Mouse (Mus musculus) liver, postnatal 0 days (tissue): ENCODE results near the gene Spc24. TPM values are rescaled to one million over a fixed set of nuclear protein-coding genes. Genes with fewer than 3 reads are reported as not detected.
"Not testable (repeated sequence)": the region's sequence is repeated elsewhere in the genome, so short reads cannot be mapped to it uniquely, and the experiment has no call there.

ENCODE experiments used
- ATAC-seq: fragments of 200-750 bp; cut with Nextera tagmentation; 2 replicates; pipeline ENCODE4 v1.8.0; 2017; ENCODE audit warnings: mild to moderate bottlenecking, moderate library complexity
- DNase-seq: peaks from one replicate; pipeline ENCODE4 v3.0.0-alpha.2; 2016
- H3K27ac ChIP-seq: fragments of 300-500 bp; sonication (generic); 2 replicates; pipeline ENCODE4 v1.5.1; 2014; ENCODE audit warnings: antibody characterized with exemption, moderate library complexity, mild to moderate bottlenecking, low read depth
- H3K27me3 ChIP-seq: fragments of 300-500 bp; sonication (generic); 2 replicates; pipeline ENCODE4 v1.6.1; 2014; ENCODE audit warnings: low read length, control low read depth, mixed read lengths; ENCODE audit not compliant: insufficient read depth
- H3K36me3 ChIP-seq: fragments of 300-500 bp; sonication (generic); replicated peaks from 2 replicates; pipeline ENCODE4 v1.6.1; 2014; ENCODE audit warnings: mild to moderate bottlenecking, control low read depth, low read length, moderate library complexity, mixed read lengths; ENCODE audit not compliant: insufficient read depth
- H3K4me1 ChIP-seq: fragments of 300-500 bp; sonication (generic); 2 replicates; pipeline ENCODE4 v1.6.1; 2014; ENCODE audit warnings: antibody characterized with exemption, mild to moderate bottlenecking, control low read depth; ENCODE audit not compliant: insufficient read depth
- H3K4me2 ChIP-seq: fragments of 300-500 bp; sonication (generic); 2 replicates; pipeline ENCODE4 v1.6.1; 2014; ENCODE audit warnings: low read depth, mild to moderate bottlenecking, low read length, moderate library complexity, mixed read lengths
- H3K4me3 ChIP-seq: fragments of 300-500 bp; sonication (generic); 2 replicates; pipeline ENCODE4 v1.5.1; 2014; ENCODE audit warnings: low read depth, low read length
- H3K9ac ChIP-seq: fragments of 300-500 bp; sonication (generic); replicated peaks from 2 replicates; pipeline ENCODE4 v1.6.1; 2014; ENCODE audit warnings: mild to moderate bottlenecking, moderate library complexity
- H3K9me3 ChIP-seq: fragments of 300-500 bp; sonication (generic); 2 replicates; pipeline ENCODE4 v1.6.1; 2016; ENCODE audit warnings: mild to moderate bottlenecking, control low read depth, low read length, mixed read lengths
- CTCF ChIP-seq: sonication (generic); IDR thresholded peaks from 2 replicates; pipeline ENCODE4 v1.5.1; 2016; ENCODE audit warnings: antibody characterized with exemption, low read depth
- EP300 ChIP-seq: IDR thresholded peaks from 2 replicates; pipeline ENCODE4 v1.6.1; 2016; ENCODE audit warnings: antibody characterized with exemption, low read depth, mild to moderate bottlenecking
- WGBS: fragments of 180-500 bp; shearing (Covaris S2); extraction: QIAGEN DNeasy Blood & Tissue Kit; methylation state at CpG from one replicate; pipeline ENCODE4 v1.1.7; 2014; ENCODE audit not compliant: insufficient replicate concordance; 5-methylcytosine and 5-hydroxymethylcytosine counted together
- polyA plus RNA-seq: library from polyadenylated mRNA; unstranded; fragments of >200 nt; fragmentation: Nextera tagmentation; extraction: Ambion mirVana; gene quantifications from 2 replicates; pipeline ENCODE4 v1.2.1, GENCODE M21; 2015

Gene Spc24
- polyA plus RNA-seq, 1 experiment from 2014 or later: 38.4 TPM

GRCm38 (mm10) chr9:21795579-21795978 lies 35.5 kb upstream of the Spc24 start:
- Histone ChIP-seq H3K9me3 (no peaks in the 10 kb centered on the region), H3K4me1 (peaks cover 23% of the 10 kb centered on the region; the same call in 1 of the 2 replicates), H3K4me3 (no peak overlapping the region), H3K27ac (no peak overlapping the region), H3K4me2 (no peak overlapping the region), H3K9ac (no peak overlapping the region; the same call in 1 of the 2 replicates), H3K36me3 (0 out of 2 replicates have a peak, but pooled peaks cover 6% of the 10 kb centered on the region), H3K27me3 (no peaks in the 10 kb centered on the region)
- 81% methylated on average over 5 of the region's 5 CpGs for WGBS
- ATAC-seq: no peak
- TF ChIP-seq CTCF (no peak), EP300 (no peak)
- DNase-seq: no peak

- H3K4me2 ChIP-seq: no peak overlapping the region
- no peak overlapping the region for H3K9ac ChIP-seq
- H3K4me3 ChIP-seq: no peak overlapping the region
- TF ChIP-seq EP300: no peak
- no peak for TF ChIP-seq CTCF
- ATAC-seq: no peak
- no peaks in the 10 kb centered on the region for H3K9me3 ChIP-seq
- WGBS: 98% methylated on average over 25 of the region's 25 CpGs
- DNase-seq: no peak
- H3K36me3 ChIP-seq: 0 out of 2 replicates have a peak, but pooled peaks cover 6% of the 10 kb centered on the region
- H3K27me3 ChIP-seq: no peaks in the 10 kb centered on the region
- no peak overlapping the region for H3K27ac ChIP-seq
- peaks cover 23% of the 10 kb centered on the region; the same call in 1 of the 2 replicates for H3K4me1 ChIP-seq
Observed at GRCm38 (mm10) chr9:21794925-21795324, 34.8 kb upstream of the Spc24 start.

GRCm38 (mm10) chr9:21794344-21794834 lies 34.3 kb upstream of the Spc24 start:
- Histone ChIP-seq H3K27me3 (no peaks in the 10 kb centered on the region), H3K27ac (no peak overlapping the region), H3K4me1 (peaks cover 23% of the 10 kb centered on the region; the same call in 1 of the 2 replicates), H3K4me3 (no peak overlapping the region), H3K4me2 (no peak overlapping the region), H3K9ac (no peak overlapping the region), H3K9me3 (no peaks in the 10 kb centered on the region), H3K36me3 (0 out of 2 replicates have a peak, but pooled peaks cover 6% of the 10 kb centered on the region)
- ATAC-seq (no peak), DNase-seq (no peak)
- no peak for TF ChIP-seq EP300
- TF ChIP-seq CTCF: no peak
- 87% methylated on average over 18 of the region's 18 CpGs for WGBS

- WGBS: 89% methylated on average over 6 of the region's 6 CpGs
- not testable (repeated sequence) for H3K27me3 ChIP-seq, H3K27ac ChIP-seq
Observed at GRCm38 (mm10) chr9:21793507-21793906, 33.4 kb upstream of the Spc24 start.

GRCm38 (mm10) chr9:21792644-21793043 lies 32.5 kb upstream of the Spc24 start:
- Histone ChIP-seq H3K27me3 (no peaks in the 10 kb centered on the region), H3K4me3 (no peak overlapping the region), H3K9ac (no peak overlapping the region), H3K4me2 (no peak overlapping the region), H3K9me3 (no peaks in the 10 kb centered on the region), H3K27ac (no peak overlapping the region), H3K4me1 (peaks cover 14% of the 10 kb centered on the region; the same call in 1 of the 2 replicates), H3K36me3 (peaks cover 11% of the 10 kb centered on the region; the same call in 1 of the 2 replicates)
- DNase-seq: no peak
- no peak for TF ChIP-seq EP300
- TF ChIP-seq CTCF: no peak
- 34% methylated on average over 8 of the region's 8 CpGs for WGBS
- 0 out of 2 replicates have a peak, but pooled peaks have one; percentile 14 for ATAC-seq

More at GRCm38 (mm10) chr9:21793507-21793906, 33.4 kb upstream of the Spc24 start:
- not testable (repeated sequence) for H3K4me2 ChIP-seq, H3K9ac ChIP-seq, H3K36me3 ChIP-seq, H3K4me3 ChIP-seq, DNase-seq, H3K9me3 ChIP-seq, ATAC-seq
- peaks cover 20% of the 10 kb centered on the region; the same call in 1 of the 2 replicates for H3K4me1 ChIP-seq

GRCm38 (mm10) chr9:21791861-21792260 lies 31.8 kb upstream of the Spc24 start:
- 64% methylated on average over 8 of the region's 8 CpGs for WGBS
- no peak; the same call in 1 of the 2 replicates for ATAC-seq
- H3K27ac ChIP-seq: no peak overlapping the region
- TF ChIP-seq EP300: no peak
- TF ChIP-seq CTCF: no peak
- H3K36me3 ChIP-seq: peaks cover 11% of the 10 kb centered on the region; the same call in 1 of the 2 replicates
- H3K27me3 ChIP-seq: no peaks in the 10 kb centered on the region
- H3K4me1 ChIP-seq: peaks cover 10% of the 10 kb centered on the region; the same call in 1 of the 2 replicates
- no peak overlapping the region for H3K9ac ChIP-seq
- DNase-seq: peak; percentile 55
- no peak overlapping the region for H3K4me2 ChIP-seq
- no peaks in the 10 kb centered on the region for H3K9me3 ChIP-seq
- H3K4me3 ChIP-seq: no peak overlapping the region
